Mouse (Mus musculus) spleen, adult 12 weeks (tissue): Measurements from ENCODE around the gene Fam208b.
A peak's percentile ranks its signal among the peaks of the same experiment; 100 is the strongest.

Experiments
- DNase-seq: peaks from one replicate; pipeline ENCODE4 v3.0.0; 2022; ENCODE audit warnings: low spot score

Fam208b gene

DNA sequence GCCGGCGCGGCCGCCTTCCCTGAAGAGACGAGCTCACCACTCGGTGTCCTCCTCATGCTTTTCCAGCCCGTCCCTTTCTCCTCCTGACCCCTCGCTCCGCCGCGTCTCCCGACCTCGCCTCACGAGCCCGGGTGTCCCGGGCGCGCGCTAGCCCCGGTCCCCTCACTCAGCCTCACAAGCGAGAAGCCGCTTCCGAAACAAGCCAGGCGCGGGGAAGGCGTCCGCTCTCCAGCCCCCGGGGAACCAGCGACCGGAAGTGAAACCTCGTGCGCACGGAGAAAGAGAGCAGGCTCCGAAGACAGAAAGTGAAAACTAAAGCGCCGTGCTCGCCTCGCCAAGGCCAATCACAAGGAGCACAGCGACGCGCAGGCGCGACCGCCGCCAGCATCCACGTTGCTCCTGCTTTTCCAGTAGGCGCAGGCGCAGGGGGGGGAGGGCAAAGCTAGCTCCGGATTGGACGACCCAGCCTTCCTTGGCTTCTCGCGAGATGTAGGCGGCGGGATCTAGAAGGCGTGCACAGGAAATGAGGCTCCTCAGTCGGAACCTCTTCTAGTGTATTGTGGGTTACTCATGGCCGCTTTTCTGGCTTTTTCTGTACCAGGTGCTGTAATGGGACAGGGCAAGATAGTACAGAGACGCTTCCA lies at the start of gene Fam208b:
Gene Fam208b (minus strand): TSS at position 314 of the 644 bp plus-strand sequence.
- DNase-seq, result peak; percentile 87

DNA sequence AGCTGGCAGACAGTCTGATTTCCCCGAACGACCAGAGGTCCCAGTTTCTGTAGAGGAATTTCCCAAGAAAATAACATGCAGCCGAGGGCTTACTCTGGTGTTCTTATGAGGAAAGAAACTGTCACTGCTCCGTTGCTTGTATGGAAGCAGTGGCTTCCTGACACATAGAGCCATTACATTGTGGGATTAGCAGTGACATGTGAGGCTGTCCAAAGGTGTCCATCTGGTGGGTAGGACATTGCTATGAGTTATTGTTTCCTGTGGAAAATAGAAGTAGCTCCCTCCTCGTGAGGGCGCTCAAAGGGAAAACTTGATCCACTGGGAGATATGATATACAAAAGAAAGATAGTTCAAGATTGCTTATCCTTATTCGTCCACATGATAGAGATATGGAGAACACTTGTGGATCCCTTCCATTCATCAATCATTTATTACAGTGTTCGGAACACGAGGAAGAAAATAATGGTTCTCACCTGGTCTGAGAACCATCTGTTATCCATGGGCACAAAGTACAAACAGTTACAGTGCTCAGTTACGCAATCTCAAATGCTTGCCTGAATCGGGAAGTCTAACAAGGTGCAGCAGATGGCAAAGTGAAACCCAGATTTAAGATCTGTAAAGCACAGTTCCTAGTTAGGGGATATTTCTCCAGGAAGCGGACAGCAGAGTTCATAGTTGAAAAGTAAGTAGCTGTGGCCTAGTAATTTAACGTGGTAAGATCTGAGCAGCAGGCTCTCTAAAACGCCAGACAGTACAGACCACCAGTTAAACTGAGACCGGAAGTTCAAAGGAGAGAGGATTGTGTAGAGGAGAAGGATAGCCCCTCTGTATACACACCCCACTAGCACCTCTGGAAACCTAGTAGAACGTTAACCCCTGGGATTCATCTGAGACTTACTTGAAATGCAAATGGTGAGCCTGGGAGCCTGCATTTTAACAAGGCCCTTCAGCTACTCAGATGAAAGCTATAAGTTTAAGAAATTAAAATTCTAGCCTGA lies 48.6 kb upstream of the Fam208b start:
- DNase-seq, result no peak

DNA sequence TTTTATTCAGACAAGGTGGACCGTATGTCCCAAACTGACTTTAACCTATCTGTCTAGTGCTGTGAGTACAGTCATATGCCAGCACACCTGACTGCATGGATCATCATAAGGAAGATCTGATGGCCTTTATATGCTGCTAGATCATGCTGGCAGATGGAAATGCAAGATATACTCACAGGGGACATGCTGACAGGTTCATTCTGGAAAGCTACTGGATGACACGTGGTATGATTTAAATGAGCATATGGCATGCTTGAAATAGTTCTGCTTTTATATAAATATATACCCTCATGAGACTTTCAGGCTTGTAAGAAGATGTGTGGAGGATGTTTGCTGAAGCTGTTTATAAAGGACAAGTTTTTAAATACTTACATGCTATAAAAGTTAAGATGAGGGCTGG lies 43.5 kb upstream of the Fam208b start:
- no peak for DNase-seq

DNA sequence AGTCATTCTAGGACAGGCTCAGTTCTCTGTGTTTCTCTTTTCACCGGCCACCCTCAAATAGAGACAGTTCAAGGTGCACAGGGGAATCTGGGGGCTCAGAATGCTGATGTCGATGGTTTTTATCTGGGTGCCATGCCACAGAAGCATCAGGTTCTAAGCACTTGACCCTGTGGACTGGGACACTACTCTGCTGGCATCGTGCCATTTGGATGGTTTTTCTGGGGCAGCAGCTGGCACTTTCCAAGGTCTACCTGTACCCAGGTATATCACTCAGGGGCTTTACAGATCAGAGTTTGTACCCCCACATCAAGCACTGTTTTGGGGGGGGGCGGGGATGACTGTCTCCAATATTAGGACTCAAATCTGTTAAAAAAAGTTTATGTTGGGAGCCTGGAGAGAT lies 39.7 kb upstream of the Fam208b start:
- no peak for DNase-seq

DNA sequence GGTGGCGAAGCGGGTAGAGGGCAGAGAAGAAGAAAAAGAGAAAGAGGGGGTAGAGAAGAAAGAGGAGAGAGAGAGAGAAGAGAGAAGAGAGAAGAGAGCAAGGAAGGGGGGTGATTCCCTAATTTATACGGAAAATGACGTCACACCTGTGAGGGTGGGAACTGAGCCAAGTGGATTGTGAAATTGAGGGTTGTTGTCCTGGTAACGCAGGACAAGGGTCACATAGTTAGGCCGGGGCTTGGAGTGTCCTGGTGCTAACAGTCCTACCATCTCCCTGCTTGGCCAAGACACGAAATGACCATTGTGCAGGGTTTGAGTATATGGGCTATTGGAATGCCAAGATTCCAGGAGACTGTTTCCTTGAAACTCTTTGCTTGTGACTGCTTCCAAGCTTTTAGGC lies 35.7 kb upstream of the Fam208b start:
- no peak for DNase-seq

DNA sequence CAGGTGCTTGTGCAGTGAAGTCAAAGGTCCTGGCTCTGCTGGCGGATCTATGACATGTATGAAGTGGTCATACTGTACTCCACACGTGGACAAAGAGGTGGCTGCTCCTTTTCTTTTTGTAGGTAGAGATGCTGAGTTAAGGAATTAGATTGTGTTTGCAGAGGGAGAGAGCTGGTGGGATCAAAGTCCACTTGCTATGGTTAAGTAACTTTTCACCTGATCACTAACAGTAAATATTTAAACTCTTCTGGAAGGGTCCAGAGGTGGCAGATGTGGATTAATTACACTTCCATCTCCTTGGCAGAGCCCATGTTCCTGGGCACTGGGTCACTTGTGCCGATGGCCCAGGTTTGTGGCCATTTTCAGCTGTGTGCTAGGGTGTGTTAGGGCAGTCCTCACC lies 35.0 kb upstream of the Fam208b start:
- no peak for DNase-seq

DNA sequence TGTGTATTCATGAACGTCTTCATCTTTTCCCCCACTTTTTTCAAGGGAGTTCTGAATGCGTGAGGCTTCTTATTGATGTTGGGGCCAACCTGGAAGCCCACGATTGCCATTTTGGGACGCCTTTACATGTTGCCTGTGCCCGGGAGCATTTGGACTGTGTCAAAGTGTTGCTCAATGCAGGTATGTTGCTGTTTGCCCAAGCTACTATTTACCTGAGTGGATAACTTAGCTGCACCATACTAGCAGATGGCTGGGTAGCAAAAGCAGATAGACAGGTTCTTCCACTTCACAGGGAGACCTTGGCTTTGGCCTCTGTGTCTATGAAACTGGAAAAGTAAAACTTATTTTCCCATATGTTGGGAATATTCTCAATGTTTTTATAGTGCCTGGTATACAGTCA lies 34.0 kb upstream of the Fam208b start:
- no peak for DNase-seq

DNA sequence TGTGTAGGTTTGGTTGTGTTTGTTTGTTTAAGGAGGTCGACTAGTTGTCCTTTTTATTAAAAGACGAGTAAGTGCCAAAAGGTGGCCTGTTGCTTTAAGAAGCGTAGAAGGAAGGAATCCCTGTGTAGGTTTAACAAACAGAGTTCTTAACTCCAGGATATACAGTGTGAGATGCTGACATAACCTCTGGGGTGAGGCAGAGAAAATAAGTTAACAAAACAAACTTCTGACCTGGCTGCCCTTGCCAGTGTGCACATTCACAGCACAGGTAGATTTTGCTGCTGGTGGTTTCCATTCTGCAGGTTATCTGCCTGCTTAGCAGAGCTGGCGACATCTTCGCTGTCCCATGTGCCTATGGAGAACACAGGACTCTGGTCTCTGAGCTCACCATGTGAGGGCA lies 31.6 kb upstream of the Fam208b start:
- DNase-seq, result no peak

DNA sequence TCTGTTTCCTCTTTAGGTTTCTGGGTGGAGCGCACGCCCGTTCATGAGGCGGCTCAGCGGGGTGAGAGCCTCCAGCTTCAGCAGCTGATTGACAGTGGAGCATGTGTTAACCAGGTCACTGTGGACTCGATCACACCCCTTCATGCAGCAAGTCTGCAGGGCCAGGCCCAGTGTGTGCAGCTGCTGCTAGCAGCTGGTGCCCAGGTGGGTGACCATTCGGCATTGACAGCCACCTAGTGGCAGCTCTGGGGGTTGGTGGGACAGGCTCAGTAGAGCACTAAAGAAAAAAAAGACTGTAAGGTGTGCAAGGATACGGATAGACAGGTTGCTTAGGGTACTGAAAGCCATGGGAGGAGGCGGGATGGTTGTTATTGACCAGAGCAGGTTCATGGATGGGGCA lies 31.1 kb upstream of the Fam208b start:
- DNase-seq, result no peak

DNA sequence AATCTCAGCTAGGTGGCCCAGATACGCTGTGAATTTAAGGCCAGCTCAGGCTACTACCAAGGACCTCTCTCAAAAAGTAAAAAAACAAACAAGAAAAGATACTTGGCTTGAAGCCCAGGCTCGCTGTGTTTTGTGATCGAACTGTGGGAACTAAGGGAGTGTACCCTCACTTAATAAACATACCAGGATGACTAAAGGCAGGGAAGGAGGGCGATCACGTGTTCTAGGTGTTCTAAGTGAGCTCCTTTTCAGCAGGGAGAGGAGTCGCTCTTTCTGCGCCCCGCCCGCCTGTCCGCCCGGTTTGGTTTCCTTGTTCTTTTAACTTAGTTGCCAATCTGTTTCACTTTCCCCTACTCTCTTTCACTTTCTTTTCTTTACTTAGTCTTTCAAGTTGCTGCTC lies 25.9 kb upstream of the Fam208b start:
- DNase-seq, result peak; percentile 30

DNA sequence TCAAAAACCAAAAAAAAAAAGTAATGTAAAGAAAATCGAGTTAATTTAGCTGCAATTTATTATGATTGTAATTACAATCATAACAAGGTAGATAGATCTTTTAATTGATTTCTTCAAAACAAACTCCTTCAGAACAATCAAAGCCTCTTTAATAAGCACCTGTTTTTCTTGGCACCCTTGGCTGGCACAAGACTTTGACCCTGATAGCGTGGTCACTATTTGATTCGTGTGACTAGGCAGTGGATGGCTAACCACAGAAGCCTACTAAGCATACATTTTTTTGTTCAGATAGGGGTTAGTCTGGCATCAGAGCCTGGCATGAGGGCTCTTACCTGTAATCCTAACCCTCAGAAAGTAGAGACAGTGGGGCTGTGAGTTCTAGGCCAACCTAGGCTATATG lies 24.2 kb upstream of the Fam208b start:
- no peak for DNase-seq

DNA sequence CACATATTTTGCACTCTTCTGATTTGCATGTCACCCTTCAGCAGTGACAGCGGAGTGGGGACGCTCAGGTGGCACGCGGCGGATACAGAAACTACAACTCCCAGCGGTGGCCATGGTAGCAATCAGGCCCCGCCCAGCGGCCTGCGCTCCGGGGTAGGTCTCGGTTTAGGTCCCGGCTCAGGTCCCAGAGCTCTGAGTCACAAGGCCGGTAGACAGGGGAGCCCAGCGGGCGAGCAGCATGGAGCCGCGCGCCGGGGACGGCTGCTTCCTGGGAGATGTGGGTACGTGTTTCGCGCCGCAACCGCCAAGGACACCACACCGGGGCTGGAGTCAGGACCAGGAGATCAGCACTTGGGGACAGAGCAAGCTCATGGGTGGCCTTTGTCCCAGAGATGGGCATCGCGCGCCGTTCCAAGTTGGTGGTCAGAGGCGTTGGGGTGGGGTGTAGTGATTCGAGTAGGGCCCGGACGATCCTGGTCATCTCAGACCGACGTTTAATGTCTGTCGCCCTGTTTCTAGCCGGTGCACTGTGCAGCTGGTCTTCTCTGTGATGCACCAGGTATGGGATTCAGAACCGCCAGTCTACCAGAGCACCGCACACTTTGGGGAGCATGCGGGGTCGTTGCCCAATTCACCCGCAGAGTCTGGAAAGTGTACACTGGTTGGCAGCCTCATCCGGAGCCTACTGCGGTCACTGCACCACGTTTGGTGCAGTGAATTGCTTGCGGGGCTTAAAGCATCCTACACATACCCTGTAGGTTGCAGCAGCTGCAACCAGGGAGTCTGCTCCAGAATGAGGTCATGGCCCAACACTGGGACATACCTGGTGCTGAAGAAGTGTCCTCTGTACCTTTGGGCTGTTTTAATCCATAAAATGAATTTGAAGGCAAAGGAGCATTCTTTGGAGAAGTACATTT lies 23.2 kb upstream of the Fam208b start, which contains the start of gene Asb13:
Gene Asb13 (plus strand): TSS at position 138 of the 917 bp plus-strand sequence.
- DNase-seq, result peak; percentile 69

DNA sequence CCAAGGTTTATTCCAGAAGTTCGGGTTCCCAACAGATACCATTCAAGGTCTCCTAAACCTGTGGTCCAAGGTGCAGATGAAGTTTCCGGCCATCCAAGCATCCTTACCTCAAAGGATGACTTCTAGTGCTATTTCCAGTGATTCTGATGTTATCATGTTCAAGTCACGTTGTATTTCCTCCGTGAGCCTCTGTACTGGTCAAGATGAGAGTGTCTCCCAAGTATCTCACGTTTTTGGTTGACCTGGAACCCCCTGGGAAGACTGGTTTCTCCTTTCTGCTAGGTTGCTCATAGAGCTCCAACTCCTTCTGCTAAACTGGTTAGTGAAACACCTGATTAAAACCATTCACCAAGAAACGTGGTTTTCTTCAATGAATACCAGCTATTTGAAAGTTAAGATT lies 22.2 kb upstream of the Fam208b start:
- DNase-seq, result no peak

DNA sequence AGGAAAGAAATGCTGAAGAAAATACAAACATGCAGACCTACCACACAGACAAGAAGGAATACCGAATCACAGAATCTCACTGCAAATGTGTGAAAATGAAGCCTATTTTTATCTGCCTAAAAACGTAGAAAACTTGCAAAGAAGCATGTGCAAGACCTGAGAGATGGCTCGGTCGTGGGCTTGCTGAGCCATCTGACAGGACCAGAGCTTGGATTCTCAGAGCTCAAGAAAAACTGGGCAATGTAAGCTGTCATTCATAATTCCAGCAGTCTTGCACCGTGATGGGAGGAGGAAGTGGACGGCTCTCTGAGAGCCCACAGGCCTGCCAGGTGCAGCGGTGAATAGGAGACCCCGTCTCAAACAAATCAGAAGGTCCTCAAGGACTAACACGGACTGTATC lies 21.6 kb upstream of the Fam208b start:
- no peak for DNase-seq

DNA sequence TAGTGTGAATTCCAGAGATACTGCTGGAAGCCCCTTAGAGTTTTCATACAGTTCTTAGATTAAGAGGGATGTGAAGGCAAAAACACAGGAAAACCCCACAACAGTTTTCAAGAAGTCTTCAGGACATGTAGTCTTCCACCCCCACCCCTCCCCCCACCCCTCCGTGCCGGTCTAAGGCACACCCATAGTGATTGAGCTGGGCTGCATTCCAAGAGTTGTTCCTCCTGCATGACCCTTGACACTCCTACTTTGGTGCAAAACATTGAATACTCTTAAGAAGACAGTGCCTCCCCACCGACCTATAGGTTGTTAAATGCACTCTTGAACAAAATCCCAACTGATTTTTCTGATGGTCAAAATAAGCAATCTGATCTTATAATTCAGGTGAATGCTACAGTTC lies 17.2 kb upstream of the Fam208b start:
- no peak for DNase-seq

DNA sequence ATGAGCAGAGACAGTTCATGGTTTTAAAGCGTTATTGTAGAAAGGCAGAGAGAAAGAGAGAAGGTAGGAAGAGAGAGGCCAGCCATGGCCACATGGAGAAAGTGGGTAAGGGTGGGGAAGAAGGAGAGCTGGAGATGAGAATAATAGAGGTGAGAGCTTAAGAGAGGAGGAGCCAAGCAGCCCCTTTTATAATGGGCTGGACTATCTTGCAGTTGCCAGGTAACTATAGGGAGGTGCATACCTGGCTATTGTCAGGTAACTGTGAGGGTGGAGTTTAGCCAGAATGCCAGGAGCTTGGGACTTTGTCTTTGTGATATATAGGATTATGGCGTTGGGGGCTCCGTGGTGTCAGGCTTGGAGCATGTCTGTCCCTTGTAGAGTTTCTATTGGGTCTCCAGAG lies 16.2 kb upstream of the Fam208b start:
- no peak for DNase-seq

DNA sequence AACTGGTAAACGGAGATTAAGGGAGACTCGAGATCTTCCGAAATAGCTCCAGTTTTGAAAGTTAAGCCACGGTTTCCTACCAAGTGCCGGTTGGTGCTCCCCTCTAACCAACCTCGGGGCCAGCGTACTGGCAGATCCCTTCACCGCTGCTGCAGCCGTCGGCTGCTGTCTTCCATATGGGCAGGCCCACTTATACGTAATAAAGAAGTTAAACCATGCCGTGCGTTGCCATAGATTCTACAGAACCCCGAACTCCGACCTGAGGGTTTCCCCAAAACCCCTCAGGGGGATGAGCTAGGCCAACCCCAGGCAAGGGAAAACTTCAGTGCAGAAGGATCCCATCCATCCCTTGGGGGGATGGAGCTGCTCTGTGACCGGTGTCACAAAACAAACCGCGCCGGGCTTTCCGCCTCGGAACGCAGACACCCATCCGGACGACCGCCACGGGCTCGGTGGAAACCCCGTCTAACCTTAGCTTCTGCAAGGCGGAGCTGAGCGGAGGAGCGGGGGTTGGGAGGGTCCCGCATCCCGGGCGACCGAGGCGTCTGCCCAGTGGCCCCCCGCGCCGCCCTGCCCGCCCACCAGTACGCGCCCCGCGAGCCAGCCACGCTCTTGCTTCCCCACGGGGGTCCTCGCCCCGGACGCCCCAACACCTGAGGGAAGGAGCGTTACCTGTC lies 652 bp downstream of the Fam208b start:
- DNase-seq, result peak; percentile 42

DNA sequence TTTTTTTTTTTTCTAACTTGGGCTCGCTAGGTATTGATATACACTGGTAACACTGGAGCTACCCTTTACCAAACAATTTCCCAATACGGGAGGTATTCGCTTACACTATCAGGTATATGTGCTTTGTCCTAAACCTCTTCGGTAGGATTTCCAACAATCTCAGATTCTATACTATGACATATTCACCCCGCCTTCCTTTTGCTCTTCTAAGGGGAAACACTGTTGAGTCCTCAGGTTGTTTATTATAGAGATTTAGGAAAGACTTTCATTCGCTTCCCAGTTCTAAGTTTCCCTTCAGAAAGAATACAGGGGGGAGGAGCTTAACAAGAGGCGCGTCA lies 1.2 kb downstream of the Fam208b start:
- DNase-seq, result no peak

DNA sequence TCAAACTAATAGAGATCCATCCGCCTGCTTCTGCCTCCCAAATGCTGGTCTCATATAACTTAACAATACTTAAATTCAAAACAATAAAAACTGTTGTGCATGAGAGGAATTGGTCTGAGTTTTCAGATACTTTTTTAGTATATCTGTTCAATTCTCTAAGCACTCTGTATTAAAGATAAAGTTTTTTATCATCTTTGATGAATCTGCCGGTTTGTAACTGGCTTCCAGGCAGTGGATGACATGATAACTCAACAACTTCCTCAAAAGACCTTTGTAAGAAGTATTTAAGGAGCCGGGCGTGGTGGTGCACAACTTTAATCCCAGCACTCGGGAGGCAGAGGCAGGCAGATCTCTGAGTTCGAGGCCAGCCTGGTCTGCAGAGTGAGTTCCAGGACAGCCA lies 14.7 kb downstream of the Fam208b start:
- no peak for DNase-seq

DNA sequence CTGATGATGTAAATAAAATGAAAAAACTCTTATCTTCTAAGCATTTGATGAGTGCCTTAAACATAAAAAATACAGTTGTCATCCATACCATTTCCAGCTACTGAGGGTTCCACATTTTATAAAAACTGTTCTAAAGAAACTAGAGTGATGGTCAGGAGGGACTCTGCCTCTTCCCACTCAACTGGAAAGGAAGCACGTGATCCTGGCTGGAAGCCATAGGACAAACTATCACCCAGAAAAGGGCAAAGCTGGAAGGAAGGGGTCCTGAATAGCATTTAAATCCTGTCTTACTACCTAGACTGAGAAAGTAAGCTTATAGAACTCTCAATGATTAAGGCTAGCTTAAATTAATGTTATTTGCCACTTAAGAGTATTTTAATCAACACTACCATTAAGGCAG lies 16.6 kb downstream of the Fam208b start:
- no peak for DNase-seq

DNA sequence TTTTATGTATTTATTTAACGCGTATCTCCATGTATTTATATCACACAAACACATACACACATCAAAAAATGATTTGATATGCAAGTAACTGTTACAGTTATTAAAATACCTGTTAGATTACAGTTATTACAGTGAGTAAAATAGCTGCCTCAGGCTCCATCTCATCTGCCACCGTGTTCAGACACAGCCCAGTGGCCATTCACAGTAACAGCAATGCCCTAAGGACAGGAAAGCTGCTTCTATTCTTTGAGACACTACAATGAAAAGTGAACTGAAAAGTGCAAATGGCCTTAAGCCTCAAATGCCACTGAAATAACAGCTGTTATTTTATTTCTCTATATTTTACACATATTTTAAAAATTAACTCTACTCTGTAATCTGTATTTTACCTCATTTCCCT lies 20.1 kb downstream of the Fam208b start:
- DNase-seq, result no peak

DNA sequence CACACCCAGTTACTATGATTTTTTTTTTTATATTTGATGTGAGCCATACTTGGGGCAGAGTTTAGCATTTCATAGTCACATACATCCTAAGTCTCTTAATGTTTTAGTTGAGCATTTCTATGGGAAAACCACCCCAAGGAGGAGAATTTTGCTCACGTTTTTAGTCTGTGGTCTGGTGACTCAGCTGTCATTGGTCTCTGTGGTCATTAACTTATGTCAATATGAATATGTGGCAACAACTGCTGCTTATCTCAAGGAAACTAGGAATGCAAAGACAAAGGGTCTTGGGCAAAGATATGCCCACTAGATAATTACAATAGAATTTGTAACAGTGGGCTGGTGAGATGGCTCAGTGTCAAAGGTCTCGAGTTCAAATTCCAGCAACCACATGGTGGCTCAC lies 47.0 kb downstream of the Fam208b start:
- no peak for DNase-seq
